Mouse (Mus musculus): ENCODE measurements around the gene Acot3.
A peak's percentile ranks its signal among the peaks of the same experiment; 100 is the strongest.
"Not testable (repeated sequence)": the region's sequence is repeated elsewhere in the genome, so short reads cannot be mapped to it uniquely, and the experiment has no call there.

Gene Acot3

GRCm38 (mm10) chr12:84042248-84042647 lies 9.7 kb upstream of the Acot3 start:
- no peak for DNase-seq (ENCODE audit: low read depth, low spot score)

- DNase-seq (ENCODE audit: low read depth, low spot score), result no peak
Measured at GRCm38 (mm10) chr12:84044045-84044444, 7.9 kb upstream of the Acot3 start.

- no peak for DNase-seq (ENCODE audit: low read depth, low spot score)
Measured at GRCm38 (mm10) chr12:84046906-84047305, 5.0 kb upstream of the Acot3 start.

- DNase-seq (ENCODE audit: low read depth, low spot score), result not testable (repeated sequence)
Measured at GRCm38 (mm10) chr12:84050744-84051143, 1.2 kb upstream of the Acot3 start.

GRCm38 (mm10) chr12:84052609-84053008 lies 665 bp downstream of the Acot3 start:
- DNase-seq (ENCODE audit: low read depth, low spot score), result no peak

- no peak for DNase-seq (ENCODE audit: low read depth, low spot score)
Measured at GRCm38 (mm10) chr12:84053173-84053572, 1.2 kb downstream of the Acot3 start.

GRCm38 (mm10) chr12:84053679-84054391 lies 1.9 kb downstream of the Acot3 start:
- DNase-seq (ENCODE audit: low read depth, low spot score), result peak; percentile 35

- DNase-seq (ENCODE audit: low read depth, low spot score), result no peak
Measured at GRCm38 (mm10) chr12:84060946-84061345, 9.0 kb downstream of the Acot3 start.

GRCm38 (mm10) chr12:84062336-84062735 lies 10.4 kb downstream of the Acot3 start:
- DNase-seq (ENCODE audit: low read depth, low spot score), result no peak

- no peak for DNase-seq (ENCODE audit: low read depth, low spot score)
Measured at GRCm38 (mm10) chr12:84063228-84063627, 11.3 kb downstream of the Acot3 start.

- DNase-seq (ENCODE audit: low read depth, low spot score), result no peak
Measured at GRCm38 (mm10) chr12:84063833-84064232, 11.9 kb downstream of the Acot3 start.

- no peak for DNase-seq (ENCODE audit: low read depth, low spot score)
Measured at GRCm38 (mm10) chr12:84064621-84065020, 12.7 kb downstream of the Acot3 start.

- no peak for DNase-seq (ENCODE audit: low read depth, low spot score)
Measured at GRCm38 (mm10) chr12:84067752-84068151, 15.8 kb downstream of the Acot3 start.

GRCm38 (mm10) chr12:84068296-84068695 lies 16.4 kb downstream of the Acot3 start:
- DNase-seq (ENCODE audit: low read depth, low spot score), result no peak

GRCm38 (mm10) chr12:84068986-84069385 lies 17.0 kb downstream of the Acot3 start, which contains the start of gene Acot5:
Acot5 (plus strand) TSS chr12:84069325.
- DNase-seq (ENCODE audit: low read depth, low spot score), result no peak

GRCm38 (mm10) chr12:84069582-84069981 lies 17.6 kb downstream of the Acot3 start:
- DNase-seq (ENCODE audit: low read depth, low spot score), result not testable (repeated sequence)

GRCm38 (mm10) chr12:84071696-84072095 lies 19.8 kb downstream of the Acot3 start:
- DNase-seq (ENCODE audit: low read depth, low spot score), result no peak

GRCm38 (mm10) chr12:84077371-84077990 lies 25.5 kb downstream of the Acot3 start:
- DNase-seq (ENCODE audit: low read depth, low spot score), result no peak

- no peak for DNase-seq (ENCODE audit: low read depth, low spot score)
Measured at GRCm38 (mm10) chr12:84083842-84084241, 31.9 kb downstream of the Acot3 start.

- DNase-seq (ENCODE audit: low read depth, low spot score), result no peak
Measured at GRCm38 (mm10) chr12:84084581-84084980, 32.6 kb downstream of the Acot3 start.

GRCm38 (mm10) chr12:84094666-84095065 lies 42.7 kb downstream of the Acot3 start:
- not testable (repeated sequence) for DNase-seq (ENCODE audit: low read depth, low spot score)

GRCm38 (mm10) chr12:84099605-84100004 lies 47.7 kb downstream of the Acot3 start:
- DNase-seq (ENCODE audit: low read depth, low spot score), result no peak

GRCm38 (mm10) chr12:84100071-84100470 lies 48.1 kb downstream of the Acot3 start:
- no peak for DNase-seq (ENCODE audit: low read depth, low spot score)

Measured in mesoderm, embryonic 11.5 days (tissue).